Mouse (Mus musculus) stomach, postnatal 0 days (tissue): ENCODE results near the gene Daw1.

Experiments
- CTCF ChIP-seq: IDR thresholded peaks from 2 replicates; pipeline ENCODE4 v1.5.1; 2016; ENCODE audit warnings: antibody characterized with exemption, low read depth, mild to moderate bottlenecking, moderate library complexity
- EP300 ChIP-seq: optimal IDR thresholded peaks from 2 replicates; pipeline ENCODE3; 2016; ENCODE audit warnings: antibody characterized with exemption

GRCm38 (mm10) chr1:83119903-83120302, 39.6 kb upstream of the Daw1 start:
- TF ChIP-seq CTCF (no peak), EP300 (no peak)
